Mouse (Mus musculus): ENCODE measurements at regions not wholly inside any gene's neighbourhood (a gene's known extent, or its start where the extent isn't known, plus 50 kb on each side); places are given as distances from the start of the nearest gene placed in this dataset.

GRCm38 (mm10) chr5:46083293-46083692, 225.9 kb upstream of the Lcorl start:
- Histone ChIP-seq H3K79me2 (ENCODE audit: control insufficient read depth, insufficient read depth, low read length) (no peaks in the 10 kb centered on the region), H3K4me3 (ENCODE audit: insufficient read depth, low read depth, low read length) (no peak overlapping the region), H3K4me1 (ENCODE audit: control insufficient read depth, insufficient read depth, low read length) (no peaks in the 10 kb centered on the region), H3K27ac (replicated peaks; ENCODE audit: insufficient read depth, low read depth, low read length) (no peak overlapping the region), H3K36me3 (ENCODE audit: control insufficient read depth, insufficient read depth, low read length) (no peaks in the 10 kb centered on the region), H3K9ac (ENCODE audit: low read depth, low read length) (no peak overlapping the region), H3K27me3 (ENCODE audit: control insufficient read depth, insufficient read depth, low read length) (no peaks in the 10 kb centered on the region)
- WGBS: 82% methylated on average over 2 of the region's 2 CpGs
- TF ChIP-seq POLR2A (IDR thresholded peaks at IDR 0.05; ENCODE audit: extremely low read depth, insufficient read depth, low read length) (no peak), CTCF (IDR thresholded peaks at IDR 0.05; ENCODE audit: low read depth, low read length) (no peak)
- no peak for DNase-seq (ENCODE audit: extremely low read depth, low read depth, low spot score)

GRCm38 (mm10) chr5:46073744-46074143, 216.3 kb upstream of the Lcorl start:
- WGBS: 82% methylated on average over 1 of the region's 1 CpGs
- Histone ChIP-seq H3K27me3 (ENCODE audit: control insufficient read depth, insufficient read depth, low read length) (no peaks in the 10 kb centered on the region), H3K4me1 (ENCODE audit: control insufficient read depth, insufficient read depth, low read length) (no peaks in the 10 kb centered on the region), H3K27ac (replicated peaks; ENCODE audit: insufficient read depth, low read depth, low read length) (no peak overlapping the region), H3K36me3 (ENCODE audit: control insufficient read depth, insufficient read depth, low read length) (no peaks in the 10 kb centered on the region), H3K9ac (ENCODE audit: low read depth, low read length) (no peak overlapping the region), H3K79me2 (ENCODE audit: control insufficient read depth, insufficient read depth, low read length) (no peaks in the 10 kb centered on the region), H3K4me3 (ENCODE audit: insufficient read depth, low read depth, low read length) (no peak overlapping the region)
- DNase-seq (ENCODE audit: extremely low read depth, low read depth, low spot score): no peak
- no peak for TF ChIP-seq CTCF (IDR thresholded peaks at IDR 0.05; ENCODE audit: low read depth, low read length)
- TF ChIP-seq POLR2A (IDR thresholded peaks at IDR 0.05; ENCODE audit: extremely low read depth, insufficient read depth, low read length): no peak

- Histone ChIP-seq H3K9ac (ENCODE audit: low read depth, low read length) (no peak overlapping the region), H3K27me3 (ENCODE audit: control insufficient read depth, insufficient read depth, low read length) (no peaks in the 10 kb centered on the region), H3K36me3 (ENCODE audit: control insufficient read depth, insufficient read depth, low read length) (no peaks in the 10 kb centered on the region), H3K4me3 (ENCODE audit: insufficient read depth, low read depth, low read length) (no peak overlapping the region), H3K4me1 (ENCODE audit: control insufficient read depth, insufficient read depth, low read length) (no peaks in the 10 kb centered on the region), H3K79me2 (ENCODE audit: control insufficient read depth, insufficient read depth, low read length) (no peaks in the 10 kb centered on the region), H3K27ac (replicated peaks; ENCODE audit: insufficient read depth, low read depth, low read length) (no peak overlapping the region)
- 75% methylated on average over 4 of the region's 4 CpGs for WGBS
- no peak for TF ChIP-seq POLR2A (IDR thresholded peaks at IDR 0.05; ENCODE audit: extremely low read depth, insufficient read depth, low read length)
- no peak for TF ChIP-seq CTCF (IDR thresholded peaks at IDR 0.05; ENCODE audit: low read depth, low read length)
- DNase-seq (ENCODE audit: extremely low read depth, low read depth, low spot score): no peak
Observed at GRCm38 (mm10) chr5:46073136-46073535, 215.7 kb upstream of the Lcorl start.

- H3K27ac ChIP-seq (replicated peaks; ENCODE audit: insufficient read depth, low read depth, low read length): no peak overlapping the region
Observed at GRCm38 (mm10) chr5:46059910-46060309, 202.5 kb upstream of the Lcorl start.

GRCm38 (mm10) chr5:46054850-46055249, 197.4 kb upstream of the Lcorl start:
- WGBS: 98% methylated on average over 2 of the region's 2 CpGs
- Histone ChIP-seq H3K9ac (ENCODE audit: low read depth, low read length) (no peak overlapping the region), H3K36me3 (ENCODE audit: control insufficient read depth, insufficient read depth, low read length) (no peaks in the 10 kb centered on the region), H3K27me3 (ENCODE audit: control insufficient read depth, insufficient read depth, low read length) (no peaks in the 10 kb centered on the region), H3K27ac (replicated peaks; ENCODE audit: insufficient read depth, low read depth, low read length) (no peak overlapping the region), H3K4me3 (ENCODE audit: insufficient read depth, low read depth, low read length) (no peak overlapping the region), H3K4me1 (ENCODE audit: control insufficient read depth, insufficient read depth, low read length) (no peaks in the 10 kb centered on the region), H3K79me2 (ENCODE audit: control insufficient read depth, insufficient read depth, low read length) (no peaks in the 10 kb centered on the region)
- DNase-seq (ENCODE audit: extremely low read depth, low read depth, low spot score): no peak
- TF ChIP-seq POLR2A (IDR thresholded peaks at IDR 0.05; ENCODE audit: extremely low read depth, insufficient read depth, low read length) (no peak), CTCF (IDR thresholded peaks at IDR 0.05; ENCODE audit: low read depth, low read length) (no peak)

More at GRCm38 (mm10) chr5:46059910-46060309, 202.5 kb upstream of the Lcorl start:
- Histone ChIP-seq H3K27me3 (ENCODE audit: control insufficient read depth, insufficient read depth, low read length) (no peaks in the 10 kb centered on the region), H3K4me1 (ENCODE audit: control insufficient read depth, insufficient read depth, low read length) (no peaks in the 10 kb centered on the region), H3K4me3 (ENCODE audit: insufficient read depth, low read depth, low read length) (no peak overlapping the region), H3K36me3 (ENCODE audit: control insufficient read depth, insufficient read depth, low read length) (no peaks in the 10 kb centered on the region), H3K79me2 (ENCODE audit: control insufficient read depth, insufficient read depth, low read length) (no peaks in the 10 kb centered on the region), H3K9ac (ENCODE audit: low read depth, low read length) (no peak overlapping the region)
- TF ChIP-seq POLR2A (IDR thresholded peaks at IDR 0.05; ENCODE audit: extremely low read depth, insufficient read depth, low read length): no peak
- TF ChIP-seq CTCF (IDR thresholded peaks at IDR 0.05; ENCODE audit: low read depth, low read length): no peak
- WGBS: 90% methylated on average over 3 of the region's 3 CpGs
- no peak for DNase-seq (ENCODE audit: extremely low read depth, low read depth, low spot score)

GRCm38 (mm10) chr5:46042684-46043348, 185.4 kb upstream of the Lcorl start:
- no peaks in the 10 kb centered on the region for H3K4me1 ChIP-seq (ENCODE audit: control insufficient read depth, insufficient read depth, low read length)
- no peak overlapping the region for H3K9ac ChIP-seq (ENCODE audit: low read depth, low read length)
- no peaks in the 10 kb centered on the region for H3K79me2 ChIP-seq (ENCODE audit: control insufficient read depth, insufficient read depth, low read length)
- no peaks in the 10 kb centered on the region for H3K36me3 ChIP-seq (ENCODE audit: control insufficient read depth, insufficient read depth, low read length)
- no peak for DNase-seq (ENCODE audit: extremely low read depth, low read depth, low spot score)
- no peaks in the 10 kb centered on the region for H3K27me3 ChIP-seq (ENCODE audit: control insufficient read depth, insufficient read depth, low read length)
- no peak overlapping the region for H3K4me3 ChIP-seq (ENCODE audit: insufficient read depth, low read depth, low read length)
- TF ChIP-seq CTCF (IDR thresholded peaks at IDR 0.05; ENCODE audit: low read depth, low read length): no peak
- TF ChIP-seq POLR2A (IDR thresholded peaks at IDR 0.05; ENCODE audit: extremely low read depth, insufficient read depth, low read length): no peak
- H3K27ac ChIP-seq (replicated peaks; ENCODE audit: insufficient read depth, low read depth, low read length): no peak overlapping the region
- 87% methylated on average over 6 of the region's 6 CpGs for WGBS
